Mouse (Mus musculus) heart, postnatal 36 days (tissue): ENCODE results near the gene Pfdn5. TPM values are rescaled to one million over a fixed set of nuclear protein-coding genes. Genes with fewer than 3 reads are reported as not detected.

Experiments
- DNase-seq, 2 experiments: peaks; one replicate each; pipeline ENCODE4 v3.0.0; 2021 to 2022
- intact Hi-C: fragments of 180-260 bp; cut with DNase I; formaldehyde crosslinking; loops from one replicate; pipeline ENCODE4 v1.15.1; 2025
- total RNA-seq, 2 experiments: library from RNA; stranded (reverse); gene quantifications; 2 replicates each; pipeline ENCODE4 v1.2.3; 2021

Gene Pfdn5
- total RNA-seq, 2 experiments from 2014 or later: 308 to 311 TPM

- intact Hi-C loops: no loop called here
- DNase-seq: no peak
Observed at GRCm38 (mm10) chr15:102366238-102366637, 40.3 kb downstream of the Pfdn5 start.

GRCm38 (mm10) chr15:102366733-102367344 lies 40.9 kb downstream of the Pfdn5 start, which contains the start of gene Sp7:
Sp7 (minus strand) TSS chr15:102367182.
- no peak for DNase-seq
- intact Hi-C loops: no loop called here

DNA sequence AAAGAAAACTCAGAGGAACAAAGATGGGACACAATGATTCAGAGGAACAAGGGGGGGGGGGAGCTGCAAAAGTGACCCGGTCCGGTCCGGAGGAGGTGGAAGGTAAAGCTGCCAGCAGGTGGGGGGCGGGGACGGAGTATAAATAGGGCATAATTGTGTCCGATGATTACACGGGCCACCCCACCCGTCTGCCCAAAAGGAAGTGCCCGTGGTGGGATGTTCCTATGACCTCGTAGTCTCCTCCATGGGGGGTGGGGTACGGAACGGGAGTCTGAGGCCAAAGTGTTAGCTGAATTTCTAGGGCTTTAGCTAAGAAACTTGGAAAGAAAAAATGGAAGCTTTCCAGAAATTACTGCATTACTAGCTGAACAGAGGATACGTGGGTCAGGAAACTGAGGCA lies 44.1 kb downstream of the Pfdn5 start:
- intact Hi-C loops: no loop called here
- DNase-seq: no peak

DNA sequence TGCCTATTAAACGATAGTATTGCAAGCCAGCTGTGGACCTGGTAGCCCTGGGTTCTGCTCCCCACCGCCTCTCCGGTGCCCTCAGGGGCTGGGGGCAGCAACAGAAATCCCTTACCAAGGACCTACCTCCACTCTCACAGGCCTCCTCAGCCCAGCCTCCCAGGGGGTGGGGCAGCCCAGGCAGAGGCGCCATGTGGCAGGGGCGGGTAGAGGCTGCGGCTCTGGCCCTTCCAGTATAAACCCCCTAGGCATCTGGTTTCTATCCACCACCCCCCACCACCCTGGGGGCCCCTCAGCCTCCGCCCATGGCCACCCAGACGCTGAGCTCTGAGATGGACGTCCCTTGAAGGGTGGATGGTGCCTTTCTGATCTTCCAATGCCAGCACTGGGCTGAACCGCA lies 44.8 kb downstream of the Pfdn5 start:
- intact Hi-C loops: no loop called here

GRCm38 (mm10) chr15:102376453-102377162 lies 50.7 kb downstream of the Pfdn5 start:
- peak; percentile 69 to 80 for DNase-seq

More for the DNA sequence above, 44.8 kb downstream of the Pfdn5 start:
- no peak for DNase-seq

DNA sequence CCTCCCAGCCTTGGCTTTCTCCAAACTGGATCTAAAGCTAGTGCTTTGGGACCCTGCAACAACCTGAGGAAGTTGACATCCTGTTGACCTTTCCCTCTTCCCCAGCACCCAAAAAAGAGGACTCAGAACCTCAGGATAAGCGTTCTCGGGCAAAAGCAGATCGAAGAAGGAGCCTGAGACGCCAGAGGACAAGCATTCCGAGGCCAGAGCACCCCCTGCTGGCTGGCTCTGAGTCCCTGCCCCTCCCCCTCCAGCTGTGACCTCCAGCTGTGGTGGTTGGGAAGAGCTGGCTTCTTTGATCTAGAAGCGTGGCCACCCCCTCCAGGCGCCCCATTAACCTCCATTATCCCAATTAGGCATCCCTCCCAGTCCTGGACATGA lies 51.2 kb downstream of the Pfdn5 start:
- intact Hi-C loops: loop anchor here (2.0 to 5.0 kb wide), 3 partner anchors 26 to 90 kb away; partner anchors contain the start of gene Aaas
- peak; percentile 90 for DNase-seq

More at GRCm38 (mm10) chr15:102376453-102377162, 50.7 kb downstream of the Pfdn5 start:
- intact Hi-C loops: loop anchor here (2.0 to 5.0 kb wide), 3 partner anchors 26 to 89 kb away; partner anchors contain the start of gene Aaas

GRCm38 (mm10) chr15:102377810-102378262 lies 51.9 kb downstream of the Pfdn5 start:
- intact Hi-C loops: loop anchor here (2.0 to 5.0 kb wide), 3 partner anchors 27 to 91 kb away; partner anchors contain the start of gene Aaas
- peak; percentile 67 to 71 for DNase-seq

Other genes starting within 250 kb of the Pfdn5 start
- gene Tns2, start 225.7 kb upstream of the Pfdn5 start, total RNA-seq: 100 to 1,000 TPM; 128 to 129 TPM
- 10 to 100 TPM; 14.8 to 14.9 TPM for gene Spryd3, start 189.9 kb upstream of the Pfdn5 start, total RNA-seq
- 10 to 100 TPM; 31.4 to 40.9 TPM for gene Igfbp6, start 181.8 kb upstream of the Pfdn5 start, total RNA-seq
- not detected for gene Soat2, start 175.6 kb upstream of the Pfdn5 start, total RNA-seq
- 10 to 100 TPM; 32.2 to 35.9 TPM for gene Zfp740, start 122.9 kb upstream of the Pfdn5 start, total RNA-seq
- gene Csad, start 121.4 kb upstream of the Pfdn5 start, total RNA-seq: 10 to 100 TPM; 15.8 to 16.2 TPM
- 1 to 10 TPM; 1.6 to 1.8 TPM for gene Itgb7, start 94.2 kb upstream of the Pfdn5 start, total RNA-seq
- 10 to 100 TPM; 20.0 to 21.9 TPM for gene Rarg, start 68.6 kb upstream of the Pfdn5 start, total RNA-seq
- gene Gm9918, start 55.6 kb upstream of the Pfdn5 start, total RNA-seq: not detected
- 10 to 100 TPM; 18.1 to 19.4 TPM for gene Mfsd5, start 46.7 kb upstream of the Pfdn5 start, total RNA-seq
- 1 to 10 TPM; 1.0 to 2.1 TPM for gene Espl1, start 29.9 kb upstream of the Pfdn5 start, total RNA-seq
- gene Myg1, start 5.6 kb downstream of the Pfdn5 start, total RNA-seq: 10 to 100 TPM; 17.7 to 22.7 TPM
- 10 to 100 TPM; 12.5 to 12.8 TPM for gene Aaas, start 24.7 kb downstream of the Pfdn5 start, total RNA-seq
- gene Sp7, start 41.1 kb downstream of the Pfdn5 start, total RNA-seq: not detected
- gene Sp1, start 80.0 kb downstream of the Pfdn5 start, total RNA-seq: 10 to 100 TPM; 45.7 to 49.1 TPM
- gene Amhr2, start 119.3 kb downstream of the Pfdn5 start, total RNA-seq: under 1 TPM; 0.16 to 0.78 TPM
- gene Prr13, start 132.9 kb downstream of the Pfdn5 start, total RNA-seq: 10 to 100 TPM; 19.4 to 26.1 TPM
- 100 to 1,000 TPM; 482 to 500 TPM for gene Pcbp2, start 144.4 kb downstream of the Pfdn5 start, total RNA-seq
- not detected for gene Gm10337, start 177.6 kb downstream of the Pfdn5 start, total RNA-seq
- gene Map3k12, start 190.9 kb downstream of the Pfdn5 start, total RNA-seq: 1 to 10 TPM; 3.5 to 3.6 TPM
- gene Tarbp2, start 192.1 kb downstream of the Pfdn5 start, total RNA-seq: 10 to 100 TPM; 45.5 to 48.2 TPM
- 1 to 10 TPM in 1 of 2 experiments, under 1 TPM in 1; 0.89 to 1.4 TPM for gene Npff, start 198.8 kb downstream of the Pfdn5 start, total RNA-seq